Mouse (Mus musculus): ENCODE results near the gene Htr1b. TPM values are rescaled to one million over a fixed set of nuclear protein-coding genes. Genes with fewer than 3 reads are reported as not detected.

Htr1b gene
- polyA plus RNA-seq (2014; fragmentation: Illumina TruSeq; extraction: RNeasy Lipid Tissue Mini Kit (QIAGEN cat#74804); ENCODE audit: low read depth, low replicate concordance), result not detected

DNA sequence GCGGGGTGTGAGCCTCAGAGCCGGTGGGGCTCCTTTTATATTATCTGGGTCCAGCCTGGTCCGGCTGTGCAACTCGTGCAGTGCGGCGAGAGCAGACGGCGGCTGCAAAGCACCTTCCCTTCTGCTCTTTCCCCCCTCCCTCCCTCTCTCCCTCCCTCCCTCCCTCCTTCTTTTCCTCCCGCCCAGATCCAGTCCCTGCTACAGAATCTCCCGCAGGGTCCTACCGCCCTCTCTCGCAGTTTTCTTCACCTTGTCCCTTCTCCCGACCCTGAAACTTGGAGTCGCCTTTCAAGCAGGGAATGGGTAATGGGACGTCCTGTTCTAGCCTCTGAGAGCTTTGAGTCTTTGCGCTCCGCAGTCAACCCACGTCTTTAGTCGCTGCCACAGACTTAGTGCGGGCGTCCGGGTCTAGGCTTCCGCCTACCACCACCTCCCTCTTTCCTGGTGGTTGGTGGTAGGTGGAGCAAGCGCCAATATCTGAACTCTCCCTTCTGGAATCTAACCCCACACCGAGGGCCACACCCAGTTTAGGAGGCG lies at the start of gene Htr1b:
TSS of gene Htr1b (minus strand) at position 392 of the 537 bp plus-strand sequence.

Other genes starting within 250 kb of the Htr1b start
- gene Mei4, start 229.8 kb upstream of the Htr1b start, polyA plus RNA-seq (2014; fragmentation: Illumina TruSeq; extraction: RNeasy Lipid Tissue Mini Kit (QIAGEN cat#74804); ENCODE audit: low read depth, low replicate concordance), result 1.7 TPM